Comparison of ENCODE assay signal across 8 mouse cellular contexts in the genomic region with DNA sequence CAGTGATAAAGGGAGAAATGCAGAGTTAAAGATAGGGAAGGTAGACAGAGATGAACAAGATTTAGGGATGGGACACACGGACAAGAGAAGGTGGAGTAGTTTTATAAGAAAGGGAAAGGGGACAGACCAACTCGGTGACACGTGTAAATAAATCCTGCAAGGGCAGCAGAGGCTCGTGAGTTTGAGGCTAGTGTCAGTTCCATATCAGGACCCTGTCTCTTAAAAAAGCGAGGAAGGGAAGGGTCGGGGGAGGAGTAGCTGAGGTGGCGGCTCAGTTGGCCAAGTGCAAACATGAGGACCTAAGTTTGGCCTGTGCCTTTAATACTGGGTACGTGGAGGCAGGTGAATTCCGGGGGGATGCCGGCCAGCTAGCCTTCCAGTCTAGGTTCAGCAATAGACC. TPM values are rescaled to one million over a fixed set of nuclear protein-coding genes. Genes with fewer than 3 reads are reported as not detected.
DNase-seq lines count a peak whose midpoint lies in the region; ATAC-seq lines count a peak whose summit lies in the region.

No protein-coding gene starts in this region.

- ATAC-seq in lung, embryonic 16.5 days (ENCODE audit: low read depth), result no peak
- no peak for ATAC-seq in limb, embryonic 15.5 days (ENCODE audit: insufficient number of reproducible peaks, low FRiP score, low TSS enrichment, low read depth)
- no peak for ATAC-seq in stomach, embryonic 15.5 days (ENCODE audit: insufficient read depth, low FRiP score, low read depth)

- H3K4me2 ChIP-seq in lung, embryonic 16.5 days (ENCODE audit: low read depth, low read length), result peak overlapping the region; percentile 70
- H3K4me2 ChIP-seq in limb, embryonic 15.5 days, result peak overlapping the region; percentile 55
- peak overlapping the region; percentile 57 for H3K4me2 ChIP-seq in stomach, embryonic 15.5 days

- H3K9me3 ChIP-seq in lung, embryonic 16.5 days (ENCODE audit: control insufficient read depth, low read length), result no peaks in the 10 kb centered on the region
- H3K9me3 ChIP-seq in limb, embryonic 15.5 days, result no peaks in the 10 kb centered on the region
- H3K9me3 ChIP-seq in stomach, embryonic 15.5 days, result no peaks in the 10 kb centered on the region

- H3K4me3 ChIP-seq in lung, embryonic 16.5 days (ENCODE audit: low read length), result peak overlapping the region; percentile 46
- peak overlapping the region; percentile 39 for H3K4me3 ChIP-seq in limb, embryonic 15.5 days
- peak overlapping the region; percentile 32 for H3K4me3 ChIP-seq in stomach, embryonic 15.5 days (replicated peaks)

- intact Hi-C loops in left cerebral cortex, postnatal 10 days (cut with DNase I), result loop anchor here (2.0 to 5.0 kb wide), 3 partner anchors 113 to 219 kb away; no protein-coding TSS in a partner anchor

- peaks cover 15% of the 10 kb centered on the region for H3K4me1 ChIP-seq in lung, embryonic 16.5 days (replicated peaks; ENCODE audit: control insufficient read depth, insufficient read depth, low read length)
- H3K4me1 ChIP-seq in limb, embryonic 15.5 days, result peaks cover 42% of the 10 kb centered on the region
- 0 out of 2 replicates have a peak, but pooled peaks cover 8% of the 10 kb centered on the region for H3K4me1 ChIP-seq in stomach, embryonic 15.5 days

- WGBS in lung, embryonic 16.5 days, result 25% methylated on average over 10 of the region's 10 CpGs
- 29% methylated on average over 10 of the region's 10 CpGs for WGBS in limb, embryonic 15.5 days
- WGBS in stomach, embryonic 15.5 days, result 27% methylated on average over 10 of the region's 10 CpGs

- H3K27ac ChIP-seq in lung, embryonic 16.5 days (ENCODE audit: low read length), result no peak overlapping the region
- H3K27ac ChIP-seq in limb, embryonic 15.5 days, result no peak overlapping the region
- H3K27ac ChIP-seq in stomach, embryonic 15.5 days, result no peak overlapping the region

- no peaks in the 10 kb centered on the region; the same call in 1 of the 2 replicates for H3K27me3 ChIP-seq in lung, embryonic 16.5 days (ENCODE audit: control insufficient read depth, insufficient read depth, low read depth, low read length)
- peaks cover 4% of the 10 kb centered on the region for H3K27me3 ChIP-seq in limb, embryonic 15.5 days
- H3K27me3 ChIP-seq in stomach, embryonic 15.5 days (replicated peaks), result peaks cover 25% of the 10 kb centered on the region

- H3K36me3 ChIP-seq in lung, embryonic 16.5 days (ENCODE audit: control insufficient read depth, insufficient read depth, low read length), result no peaks in the 10 kb centered on the region
- H3K36me3 ChIP-seq in limb, embryonic 15.5 days, result no peaks in the 10 kb centered on the region
- no peaks in the 10 kb centered on the region for H3K36me3 ChIP-seq in stomach, embryonic 15.5 days

- DNase-seq in cerebellum, adult 11-12 months, result peak; percentile 50
- DNase-seq in cerebellum, postnatal 36 days, result no peak
- no peak for DNase-seq in lung, postnatal 10 days
- no peak for DNase-seq in right cerebral cortex, postnatal 10 days (ENCODE audit: low spot score in 2 of 2)
- DNase-seq in left cerebral cortex, postnatal 10 days (ENCODE audit: extremely low spot score in 1 of 2, low spot score in 2 of 2), result no peak

- H3K9ac ChIP-seq in lung, embryonic 16.5 days (ENCODE audit: low read length), result peak overlapping the region; percentile 45
- H3K9ac ChIP-seq in limb, embryonic 15.5 days, result no peak overlapping the region
- no peak overlapping the region for H3K9ac ChIP-seq in stomach, embryonic 15.5 days

RNA-seq across cellular contexts. Expression of a gene that starts 11.2 kb away (rescaled TPM):
- polyA plus RNA-seq in lung, embryonic 16.5 days (2015; fragmentation: Nextera tagmentation; extraction: Ambion mirVana), result 43.9 and 44.6 TPM in 2 replicates
- 87.0 and 100 TPM in 2 replicates for polyA plus RNA-seq in limb, embryonic 15.5 days (2015; fragmentation: Nextera tagmentation; extraction: Ambion mirVana)
- 28.7 and 29.3 TPM in 2 replicates for polyA plus RNA-seq in stomach, embryonic 15.5 days (2015; fragmentation: Nextera tagmentation; extraction: Ambion mirVana)
- total RNA-seq in left cerebral cortex, postnatal 10 days (2021), result 100 to 1,000 TPM; 397 to 441 TPM

RNA-seq across cellular contexts. Expression of a gene that starts 11.3 kb away (rescaled TPM):
- polyA plus RNA-seq in lung, embryonic 16.5 days (2015; fragmentation: Nextera tagmentation; extraction: Ambion mirVana), result 6.3 and 6.5 TPM in 2 replicates
- polyA plus RNA-seq in limb, embryonic 15.5 days (2015; fragmentation: Nextera tagmentation; extraction: Ambion mirVana), result 7.5 and 8.0 TPM in 2 replicates
- 6.3 and 6.9 TPM in 2 replicates for polyA plus RNA-seq in stomach, embryonic 15.5 days (2015; fragmentation: Nextera tagmentation; extraction: Ambion mirVana)
- total RNA-seq in left cerebral cortex, postnatal 10 days (2021), result 1 to 10 TPM; 7.4 to 8.3 TPM

RNA-seq across cellular contexts. Expression of a gene that starts 20.0 kb away (rescaled TPM):
- 38.6 and 43.0 TPM in 2 replicates for polyA plus RNA-seq in lung, embryonic 16.5 days (2015; fragmentation: Nextera tagmentation; extraction: Ambion mirVana)
- polyA plus RNA-seq in limb, embryonic 15.5 days (2015; fragmentation: Nextera tagmentation; extraction: Ambion mirVana), result 44.7 and 45.6 TPM in 2 replicates
- 52.7 and 54.5 TPM in 2 replicates for polyA plus RNA-seq in stomach, embryonic 15.5 days (2015; fragmentation: Nextera tagmentation; extraction: Ambion mirVana)
- total RNA-seq in left cerebral cortex, postnatal 10 days (2021), result 10 to 100 TPM; 20.6 to 21.3 TPM

RNA-seq across cellular contexts. Expression of a gene that starts 29.2 kb away (rescaled TPM):
- 110 and 120 TPM in 2 replicates for polyA plus RNA-seq in lung, embryonic 16.5 days (2015; fragmentation: Nextera tagmentation; extraction: Ambion mirVana)
- polyA plus RNA-seq in limb, embryonic 15.5 days (2015; fragmentation: Nextera tagmentation; extraction: Ambion mirVana), result 102 and 122 TPM in 2 replicates
- polyA plus RNA-seq in stomach, embryonic 15.5 days (2015; fragmentation: Nextera tagmentation; extraction: Ambion mirVana), result 115 and 130 TPM in 2 replicates
- total RNA-seq in left cerebral cortex, postnatal 10 days (2021), result 10 to 100 TPM; 57.0 to 60.1 TPM

RNA-seq across cellular contexts. Expression of a gene that starts 35.4 kb away (rescaled TPM):
- 980 and 996 TPM in 2 replicates for polyA plus RNA-seq in lung, embryonic 16.5 days (2015; fragmentation: Nextera tagmentation; extraction: Ambion mirVana)
- polyA plus RNA-seq in limb, embryonic 15.5 days (2015; fragmentation: Nextera tagmentation; extraction: Ambion mirVana), result 1,060 and 1,089 TPM in 2 replicates
- 938 and 1,051 TPM in 2 replicates for polyA plus RNA-seq in stomach, embryonic 15.5 days (2015; fragmentation: Nextera tagmentation; extraction: Ambion mirVana)
- 100 to 1,000 TPM; 455 to 481 TPM for total RNA-seq in left cerebral cortex, postnatal 10 days (2021)
